Mouse (Mus musculus) hematopoietic stem cell, adult 5-6 weeks (primary cell): Measurements from ENCODE around the gene Optn. TPM values are rescaled to one million over a fixed set of nuclear protein-coding genes. Genes with fewer than 3 reads are reported as not detected.
"Not testable (repeated sequence)": the region's sequence is repeated elsewhere in the genome, so short reads cannot be mapped to it uniquely, and the experiment has no call there.

Experiments used
- ATAC-seq, 2 experiments: fragments of 125-278 bp in 1 of 2; replicated peaks in 1 of 2; 2 replicates each; pipeline ENCODE4 v1.8.0; 2016 to 2017; ENCODE audit warnings: inconsistent platforms in 2 of 2, mild to moderate bottlenecking in 2 of 2, moderate number of reproducible peaks in 2 of 2, low read depth in 1 of 2, moderate TSS enrichment in 1 of 2; ENCODE audit not compliant: low FRiP score in 2 of 2, poor library complexity in 2 of 2, severe bottlenecking in 2 of 2, insufficient read depth in 1 of 2, low TSS enrichment in 1 of 2
- total RNA-seq: library from RNA; stranded (forward); fragments of 172-1452, 232-1000 nt; gene quantifications from 2 replicates; pipeline ENCODE4 v1.2.3, GENCODE M21; 2017

Gene Optn
- 22.8 and 49.6 TPM in 2 replicates for total RNA-seq

DNA sequence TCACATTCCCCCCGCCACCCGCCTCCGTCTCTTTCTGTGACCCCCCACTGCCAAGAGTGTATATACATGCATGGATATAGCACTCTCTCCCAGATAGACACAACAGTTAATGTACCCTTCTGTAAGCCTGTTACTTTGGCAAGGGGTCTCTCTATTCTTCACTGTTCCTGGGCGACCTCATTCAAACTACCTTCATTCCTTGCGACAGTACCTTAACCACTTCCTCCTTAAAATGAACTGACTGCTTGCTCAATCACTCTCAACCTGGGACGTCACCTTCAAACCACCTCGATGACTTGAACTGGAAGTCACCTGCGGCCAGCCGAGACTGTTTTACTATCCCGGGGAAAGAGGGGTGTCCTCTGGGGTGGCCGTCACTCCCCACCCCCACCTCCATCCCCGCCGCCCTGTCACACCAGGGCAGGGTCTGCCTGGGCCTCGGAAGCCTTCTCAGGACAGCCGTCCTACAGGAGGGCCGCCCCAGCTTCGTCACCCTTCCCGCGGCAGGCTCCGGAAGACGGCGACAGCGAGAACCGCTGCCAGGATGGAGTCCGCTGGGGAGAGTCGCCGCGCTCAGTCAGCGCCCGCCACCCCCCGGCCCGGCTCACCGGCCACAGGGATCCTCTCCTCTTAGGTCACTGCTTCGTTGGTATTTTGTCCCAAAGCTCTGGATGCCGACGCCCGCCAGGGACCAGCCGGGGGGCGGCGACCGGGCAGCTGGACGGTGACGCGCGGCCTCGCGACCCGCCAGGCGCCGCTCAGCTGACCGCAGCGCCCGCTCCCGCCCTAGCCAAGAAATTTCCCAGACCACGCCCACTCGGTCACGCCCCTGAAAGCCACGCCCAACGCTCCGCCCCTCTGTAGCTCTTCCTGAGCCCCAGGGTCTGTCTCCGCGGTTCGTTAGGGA lies at the start of gene Optn:
Gene Optn (minus strand): TSS at position 753 of the 907 bp plus-strand sequence.
- peak; percentile 85 to 88 for ATAC-seq

DNA sequence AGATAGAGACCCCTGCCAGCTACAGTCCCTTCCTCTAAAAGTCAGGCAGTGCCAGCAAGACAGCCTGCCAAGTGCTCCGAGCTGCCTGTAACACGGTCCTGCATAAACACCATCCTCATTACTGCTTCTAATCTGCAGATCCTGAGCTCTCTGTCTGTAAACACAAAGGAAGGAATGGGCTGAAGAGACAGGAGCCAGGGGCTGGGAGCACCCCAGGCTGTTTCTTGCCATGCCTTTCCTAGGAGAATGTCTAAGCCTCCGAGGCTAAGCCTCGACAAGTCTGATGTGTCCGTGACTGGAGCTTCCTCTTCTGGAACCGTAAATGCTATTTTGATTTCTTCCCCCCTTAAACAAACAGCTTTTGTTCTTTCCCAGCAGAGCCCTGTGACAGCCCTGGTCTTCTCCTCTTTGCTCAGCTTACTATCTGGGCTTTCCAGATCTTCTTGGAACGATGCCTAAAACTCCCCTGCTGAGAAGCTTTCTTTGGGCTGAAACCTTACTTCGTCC lies 49.0 kb upstream of the Optn start:
- ATAC-seq: no peak

DNA sequence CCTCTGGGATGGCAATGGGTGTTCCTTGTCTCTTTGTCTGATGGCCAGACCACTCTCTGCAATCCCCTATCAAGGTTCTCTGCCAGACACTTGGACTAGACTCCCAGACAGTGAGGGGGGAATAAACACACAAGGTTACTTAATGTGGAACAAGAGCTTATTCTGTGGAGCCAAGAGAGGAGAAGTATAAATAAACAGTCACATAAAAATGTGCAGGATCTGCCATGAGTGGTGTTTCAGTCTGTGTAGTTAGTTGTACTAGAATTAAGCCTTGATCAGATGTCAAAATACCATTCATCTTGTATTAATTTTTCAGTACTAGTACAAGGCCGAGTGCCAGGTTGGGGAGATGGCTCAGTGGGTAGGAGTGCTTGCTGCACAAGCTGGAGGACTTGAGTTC lies 39.0 kb upstream of the Optn start:
- no peak for ATAC-seq

DNA sequence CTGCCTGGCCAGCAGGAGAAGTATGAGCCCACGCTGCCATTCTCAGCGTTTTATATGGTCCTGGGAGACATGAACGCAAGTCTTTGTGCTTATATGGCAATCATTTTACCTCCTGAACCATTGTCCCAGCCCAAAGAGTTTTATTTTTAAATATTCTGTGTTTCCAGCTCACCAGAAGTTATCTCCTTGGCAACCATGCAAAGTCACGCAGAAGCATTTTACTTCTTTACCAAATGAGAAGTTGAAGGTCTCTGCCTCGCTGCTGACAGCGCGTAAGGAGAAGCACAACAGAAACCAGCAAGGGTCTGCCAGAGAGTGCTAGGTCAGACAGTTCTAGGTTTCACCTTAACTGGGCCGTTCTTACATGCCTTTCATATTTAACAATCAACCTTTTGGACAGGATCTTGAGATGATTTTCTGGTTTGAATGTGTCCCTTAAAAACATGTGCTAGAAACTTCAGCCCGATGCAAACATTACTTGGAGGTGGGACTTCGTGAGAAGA lies 37.9 kb upstream of the Optn start:
- no peak for ATAC-seq

DNA sequence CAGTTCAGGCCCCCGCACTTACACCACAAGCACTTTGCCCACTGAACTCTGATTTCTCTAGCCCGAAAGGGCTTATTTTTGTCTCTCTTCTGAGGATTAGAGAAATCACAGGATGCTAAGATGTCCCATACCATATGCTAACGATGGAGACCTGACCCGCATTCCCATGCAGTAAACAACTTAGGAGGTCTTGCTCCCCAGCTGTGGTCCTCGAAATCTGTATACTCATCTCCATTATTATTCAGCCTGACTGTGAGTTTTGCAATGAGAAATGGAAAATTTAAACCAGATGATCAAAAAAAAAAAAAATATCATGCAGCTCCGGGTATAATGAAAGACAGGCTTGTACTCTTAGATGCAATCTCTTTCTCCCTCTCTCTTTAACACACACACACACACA lies 35.3 kb upstream of the Optn start:
- ATAC-seq: no peak

DNA sequence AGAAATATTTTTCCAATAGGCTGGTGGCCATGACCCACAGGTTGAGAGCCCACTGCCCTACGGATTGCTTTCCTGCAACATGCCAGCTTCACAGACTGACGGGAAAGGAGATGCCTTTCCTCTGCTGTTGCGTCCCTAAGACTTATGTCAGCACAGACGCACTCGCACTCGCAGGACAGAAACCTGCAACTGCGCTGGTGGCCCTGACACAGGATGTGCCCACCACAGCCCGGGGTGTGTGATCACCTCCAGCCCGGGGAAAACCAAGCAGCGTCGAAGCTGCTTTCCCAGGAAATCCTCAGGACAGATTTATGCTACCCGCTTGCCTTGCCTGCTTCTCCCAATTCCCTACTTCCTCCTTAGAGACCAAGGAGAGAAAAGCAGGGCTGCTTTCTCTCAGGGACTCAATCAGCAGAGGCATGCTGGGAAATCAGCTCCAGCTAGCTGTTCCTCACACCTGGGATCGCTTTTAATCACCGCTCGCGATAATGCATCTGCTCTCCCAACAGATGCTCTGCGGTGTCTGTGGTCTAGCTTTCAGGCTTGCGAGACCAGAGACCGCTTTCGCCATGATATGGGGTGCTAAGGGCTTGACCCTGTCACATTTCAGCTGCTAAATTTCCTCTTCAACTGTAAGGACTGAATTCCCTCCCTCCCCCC lies 34.1 kb upstream of the Optn start:
- peak; percentile 22 to 32; a peak in 1 of 4 replicates for ATAC-seq

DNA sequence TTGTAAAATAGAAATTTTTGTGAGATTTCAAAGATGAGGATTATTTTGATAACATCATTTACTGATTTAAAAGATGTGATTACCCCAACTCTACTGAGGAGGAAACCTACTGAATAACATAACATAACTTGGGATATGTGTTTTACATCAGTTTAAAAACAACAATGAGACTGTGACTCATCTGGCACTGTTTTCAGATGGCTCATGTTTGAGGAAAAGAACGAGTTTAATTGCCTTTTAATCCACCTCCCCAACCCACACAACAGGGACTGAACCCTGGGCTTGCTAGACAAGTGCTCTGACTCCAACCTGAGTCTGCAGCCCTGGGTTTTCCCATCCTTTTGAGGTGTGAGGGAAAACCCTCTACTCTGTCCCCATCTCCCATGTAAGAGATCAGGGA lies 31.5 kb upstream of the Optn start:
- ATAC-seq: no peak

DNA sequence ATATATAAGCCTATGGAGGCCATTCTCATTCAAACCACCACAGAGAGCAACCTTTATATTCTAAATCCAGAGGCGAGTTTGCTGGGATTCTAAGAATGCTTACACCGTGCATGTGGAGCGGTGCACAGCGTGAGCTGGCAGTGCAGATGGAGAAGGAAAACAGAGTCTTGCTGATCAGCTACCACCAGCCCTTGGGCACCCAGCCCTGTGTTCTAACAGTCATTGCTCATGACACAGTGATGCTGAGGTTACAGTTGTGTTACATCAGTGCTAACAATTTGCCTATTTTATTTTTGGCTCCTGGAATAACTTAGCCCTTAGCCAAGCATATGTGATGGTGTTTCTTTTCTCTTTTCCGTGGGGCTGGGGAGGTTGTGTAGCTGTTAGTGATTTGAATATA lies 31.0 kb upstream of the Optn start:
- ATAC-seq: no peak

DNA sequence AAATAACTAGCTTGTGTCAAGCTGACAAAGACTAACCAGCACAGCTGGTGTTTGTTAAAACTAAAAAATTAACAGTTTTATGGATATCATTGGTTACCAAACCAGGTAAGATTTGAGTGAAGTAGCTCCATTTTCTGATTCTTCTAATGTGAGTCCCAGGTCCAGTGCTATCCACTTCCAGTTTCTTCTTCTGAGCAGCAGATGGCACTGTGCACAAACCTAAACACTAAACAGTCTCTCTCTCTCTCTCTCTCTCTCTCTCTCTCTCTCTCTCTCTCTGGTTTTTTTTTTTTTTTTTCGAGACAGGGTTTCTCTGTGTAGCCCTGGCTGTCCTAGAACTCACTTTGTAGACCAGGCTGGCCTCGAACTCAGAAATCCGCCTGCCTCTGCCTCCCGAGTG lies 26.5 kb upstream of the Optn start:
- ATAC-seq: not testable (repeated sequence)

DNA sequence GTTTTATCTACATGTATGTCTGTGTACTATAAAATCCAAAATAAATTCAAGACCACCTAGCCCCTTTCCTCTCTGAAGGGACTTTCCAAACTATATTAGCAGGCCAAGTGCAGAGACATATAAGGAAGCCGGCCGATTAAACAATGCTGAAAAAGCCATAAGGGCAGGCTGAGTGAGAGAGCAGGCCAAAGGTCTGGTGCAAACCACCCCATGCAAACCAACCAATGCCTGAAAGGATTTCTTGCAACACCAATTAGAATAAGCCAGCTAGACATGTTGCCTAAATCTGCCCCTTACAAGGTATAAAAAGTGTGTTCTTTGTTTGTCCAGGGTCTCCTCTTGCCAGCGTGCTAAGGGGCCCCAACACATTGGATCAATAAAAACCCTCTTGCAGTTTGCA lies 23.8 kb upstream of the Optn start:
- ATAC-seq: no peak

DNA sequence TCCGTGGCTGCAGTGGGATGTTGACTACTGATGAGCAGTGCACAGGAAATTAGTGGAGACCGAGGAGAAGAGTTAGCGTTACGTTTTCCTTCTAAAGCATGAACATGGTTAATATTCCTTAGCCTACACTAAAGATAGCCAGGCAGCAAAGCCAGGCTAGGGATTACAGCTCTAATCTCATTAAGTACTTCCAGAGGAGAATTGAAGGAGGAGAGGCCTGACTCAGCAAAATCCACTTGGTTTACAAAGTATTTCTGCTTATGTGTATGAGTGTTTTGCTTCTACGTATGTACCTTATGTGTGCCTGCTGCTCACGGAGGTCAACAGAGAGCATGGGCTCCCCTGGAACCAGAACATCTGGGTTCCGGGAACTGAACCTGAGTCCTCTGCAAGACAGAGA lies 19.9 kb upstream of the Optn start:
- no peak for ATAC-seq

DNA sequence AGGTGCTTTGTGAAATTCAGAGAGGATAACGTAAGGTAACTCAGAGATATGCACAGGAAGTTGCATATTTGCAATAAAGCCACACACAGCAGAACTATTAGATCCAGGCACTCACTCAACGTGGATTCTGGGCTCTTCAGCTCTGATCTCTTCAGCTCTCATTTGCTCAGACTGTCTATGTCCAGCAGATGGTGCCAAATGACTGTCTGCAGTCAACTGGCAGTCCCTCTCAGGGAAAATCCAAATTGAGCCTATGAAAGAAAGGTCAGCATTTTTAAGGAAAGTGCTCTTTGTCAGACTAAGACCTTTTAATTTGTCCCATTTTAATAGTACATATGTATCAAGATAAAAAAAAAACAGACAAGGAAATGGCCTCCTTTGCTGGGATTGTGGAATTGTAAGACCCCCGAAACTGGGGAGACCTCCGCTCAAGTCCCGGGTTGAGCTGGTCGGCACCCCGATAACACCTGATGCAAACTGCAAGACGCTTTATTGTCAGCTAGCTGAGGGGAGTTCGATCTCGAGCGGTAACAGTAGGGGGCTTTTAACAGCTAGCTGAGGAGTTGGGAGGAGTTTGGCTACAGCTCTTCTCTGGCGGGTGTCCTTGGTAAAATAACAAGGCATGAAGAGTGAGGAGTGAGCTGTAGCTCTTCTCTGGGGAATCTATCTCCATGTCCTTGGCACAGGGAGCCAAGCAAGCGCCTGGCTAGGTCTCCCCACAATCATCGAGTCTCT lies 16.4 kb upstream of the Optn start:
- peak; percentile 56 to 77 for ATAC-seq

DNA sequence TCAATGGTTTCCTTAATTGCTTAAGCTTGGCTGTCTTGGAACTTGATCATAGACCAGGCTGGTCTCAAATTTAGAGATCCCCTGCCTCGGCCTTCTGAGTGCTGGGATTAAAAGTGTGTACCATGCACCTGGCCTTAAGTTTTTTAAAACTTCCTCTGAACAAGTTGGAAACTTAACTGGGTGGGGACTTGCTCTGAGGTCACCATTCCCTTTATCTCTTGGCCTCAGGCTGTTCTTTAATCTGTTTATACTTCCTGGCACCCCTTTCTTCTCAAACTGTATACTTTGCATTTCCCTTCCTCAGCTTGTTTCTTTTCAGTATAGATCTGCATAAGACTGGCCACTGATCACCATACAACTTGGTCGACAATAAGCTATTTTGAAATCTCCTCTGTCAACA lies 14.1 kb upstream of the Optn start:
- ATAC-seq: peak in 1 of 2 experiments; percentile 42; a peak in 1 of 4 replicates

DNA sequence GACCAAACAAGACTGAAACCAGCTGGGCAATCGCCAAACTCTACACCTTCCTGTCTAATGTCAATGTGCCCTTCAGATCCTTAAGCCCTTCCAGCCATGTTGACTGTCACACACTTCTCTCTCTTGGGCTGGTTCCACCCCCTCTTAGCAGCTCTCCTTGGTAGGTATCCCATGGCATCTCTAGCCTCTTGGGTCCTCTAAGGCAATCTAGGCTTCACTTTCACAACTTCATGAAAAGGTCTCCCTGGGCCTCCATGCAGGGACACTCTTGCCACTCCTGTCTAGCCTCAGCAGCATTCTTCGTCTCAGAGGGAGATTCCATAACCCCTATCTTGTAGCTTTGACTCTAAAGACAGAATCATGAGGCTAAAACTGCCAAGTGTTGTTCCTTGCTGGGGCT lies 13.6 kb upstream of the Optn start:
- no peak for ATAC-seq

DNA sequence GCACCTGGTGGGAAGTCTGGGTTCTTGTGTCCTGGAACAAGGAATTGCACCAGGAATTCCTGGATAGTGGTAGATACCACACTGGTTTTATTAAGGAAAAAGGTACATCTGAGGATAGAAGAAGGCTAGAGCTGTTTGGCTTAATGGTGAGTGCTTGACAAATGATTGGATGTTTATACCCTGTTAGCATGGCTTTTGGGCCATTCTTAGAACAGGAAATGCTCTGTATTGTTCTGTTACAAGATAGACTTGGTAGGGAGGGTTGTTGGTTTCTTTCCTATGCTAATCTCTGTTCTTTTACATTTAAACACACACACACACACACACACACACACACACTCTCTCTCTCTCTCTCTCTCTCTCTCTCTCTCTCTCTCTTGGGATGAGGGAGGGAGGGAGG lies 12.0 kb upstream of the Optn start:
- no peak for ATAC-seq

DNA sequence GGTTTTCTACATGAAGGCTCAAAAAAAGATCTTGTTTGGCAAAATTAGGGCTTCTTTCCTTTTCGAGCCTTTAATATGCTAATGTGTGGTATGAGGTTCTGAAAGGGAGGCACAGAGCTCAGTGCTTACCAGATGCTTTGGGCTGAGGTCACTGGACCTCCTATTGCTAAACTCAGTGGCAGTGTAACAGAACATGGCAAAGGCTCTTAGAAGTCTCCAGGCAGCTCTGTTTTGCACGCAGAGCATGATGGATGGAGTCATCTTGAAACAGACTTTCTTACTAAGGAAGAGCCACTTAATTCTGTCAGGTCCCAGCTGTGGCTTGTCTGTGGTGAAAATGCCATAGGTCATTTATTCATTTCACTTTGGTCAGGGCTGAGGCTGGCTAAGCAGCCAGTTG lies 11.6 kb upstream of the Optn start:
- ATAC-seq: no peak

DNA sequence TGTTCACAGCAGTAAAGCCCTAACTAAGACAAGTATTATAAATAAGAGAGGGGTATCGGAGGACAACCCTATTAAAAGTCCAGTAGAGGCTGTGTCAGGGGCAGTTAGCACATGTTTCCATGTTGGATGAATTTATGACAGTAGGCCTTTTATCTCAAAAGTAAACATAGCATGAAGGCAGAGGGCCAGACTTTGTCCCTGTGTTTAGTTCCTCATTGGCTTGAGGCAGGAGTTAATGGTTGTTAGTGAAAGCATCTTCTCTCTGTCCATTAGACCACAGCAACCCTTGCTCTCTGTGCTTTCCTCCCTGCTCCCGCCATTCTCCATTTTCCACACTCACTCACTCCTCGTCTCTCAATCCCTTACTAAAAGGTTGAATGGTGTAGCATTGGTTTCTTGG lies 9.9 kb upstream of the Optn start:
- ATAC-seq: no peak

DNA sequence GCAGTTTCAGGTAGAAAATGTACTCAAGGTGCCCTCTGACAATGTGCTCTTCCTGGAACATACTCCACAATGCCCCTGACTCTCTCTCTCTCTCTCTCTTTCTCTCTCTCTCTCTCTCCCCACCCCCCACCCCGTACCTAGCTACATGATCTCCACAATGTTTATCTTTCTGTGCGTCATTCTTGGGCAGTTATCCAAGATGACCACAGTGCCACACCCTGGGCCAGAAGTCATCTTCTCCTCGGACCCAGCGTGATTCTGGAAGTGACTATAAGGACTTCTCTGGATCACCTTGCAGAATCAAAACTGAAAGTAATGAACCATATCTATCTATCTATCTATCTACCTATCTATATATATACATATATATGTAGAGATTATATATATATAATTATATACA lies 4.1 kb upstream of the Optn start:
- ATAC-seq: no peak
